Mouse (Mus musculus) 3T3-L1 (cell line): ENCODE measurements around the gene Trem1.

Experiments
- DNase-seq: peaks from one replicate; pipeline ENCODE4 v3.0.0-alpha.2; 2015; ENCODE audit warnings: low read depth, low spot score

Gene Trem1

GRCm38 (mm10) chr17:48267591-48267990, 35.0 kb downstream of the Trem1 start:
- DNase-seq, result no peak

DNA sequence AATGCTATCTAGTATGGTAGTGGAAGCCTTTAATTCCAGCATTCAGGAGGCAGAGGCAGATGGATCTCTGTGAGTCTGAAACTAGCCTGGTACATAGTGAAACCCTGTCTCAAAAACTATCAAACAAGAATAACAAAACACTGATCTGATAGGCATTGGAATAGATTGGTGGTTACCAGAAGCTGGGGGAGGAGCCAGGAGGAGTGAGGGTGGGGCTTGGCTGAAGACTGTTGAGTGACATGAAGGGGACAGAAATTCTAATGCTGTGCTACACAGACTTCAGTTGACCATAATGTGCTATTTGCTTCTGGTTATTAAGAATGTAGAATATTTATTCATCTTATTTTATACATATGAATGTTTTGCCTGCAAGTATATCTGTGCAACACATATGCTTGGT, 35.7 kb downstream of the Trem1 start:
- DNase-seq, result no peak

DNA sequence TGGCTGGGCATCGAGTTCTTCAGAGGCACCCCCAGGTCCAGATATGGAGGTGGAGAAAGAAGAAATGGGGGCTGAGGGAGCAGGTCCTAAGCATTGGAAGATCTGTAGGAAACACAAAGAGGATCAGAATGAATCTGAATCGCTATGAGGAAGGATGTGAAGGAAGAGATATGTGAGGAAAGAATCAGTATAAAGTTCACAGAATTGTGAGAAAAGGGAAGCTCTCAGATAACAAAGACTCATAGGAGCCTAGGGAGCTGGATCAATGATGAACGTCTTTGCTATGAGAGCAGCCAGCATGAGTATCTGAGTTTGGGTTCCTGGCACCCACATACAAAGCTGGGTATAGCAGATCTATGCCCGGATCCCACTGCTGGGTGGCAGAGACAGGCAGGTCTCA, 37.3 kb downstream of the Trem1 start:
- no peak for DNase-seq

GRCm38 (mm10) chr17:48272158-48272557, 39.6 kb downstream of the Trem1 start:
- DNase-seq, result no peak

DNA sequence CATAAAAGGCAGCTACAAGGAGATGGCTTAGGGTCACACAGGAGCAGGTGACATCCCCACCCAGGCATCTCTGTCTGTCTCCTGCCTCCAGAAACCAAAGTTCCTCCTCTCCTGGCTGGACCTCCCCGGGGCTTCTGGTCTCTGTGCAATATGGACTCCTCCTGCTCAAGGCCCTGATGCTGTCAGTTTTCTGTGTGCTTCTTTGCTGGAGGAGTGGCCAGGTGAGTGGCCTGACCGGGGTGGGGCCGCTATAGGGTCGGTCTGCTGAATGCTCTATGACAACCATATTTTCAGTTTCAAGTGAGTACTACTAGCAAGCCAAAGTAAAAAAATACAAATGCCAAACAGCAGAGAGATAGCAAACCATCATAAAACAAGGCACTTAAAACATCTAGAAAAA, 40.0 kb downstream of the Trem1 start:
- no peak for DNase-seq

- no peak for DNase-seq
Measured at GRCm38 (mm10) chr17:48274098-48274497, 41.5 kb downstream of the Trem1 start.

DNA sequence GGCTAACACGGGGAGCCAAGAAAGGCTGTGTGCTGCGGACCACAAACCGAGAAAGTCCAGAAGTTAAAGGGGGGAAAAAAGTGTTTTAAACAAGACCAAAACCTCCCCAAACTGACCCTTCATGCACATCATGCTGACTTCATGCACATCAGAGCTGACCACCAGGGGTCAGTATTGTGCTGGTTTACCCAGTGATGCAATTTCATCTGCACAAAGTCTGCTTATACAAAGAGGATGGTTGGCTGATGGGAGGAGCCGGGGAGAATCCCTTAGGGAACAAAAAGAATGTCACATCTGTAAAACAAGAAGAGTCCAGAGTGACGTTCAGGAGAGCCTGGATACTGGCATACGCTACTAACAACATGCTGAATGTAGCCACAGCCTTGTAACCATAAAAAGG, 42.3 kb downstream of the Trem1 start:
- DNase-seq, result peak; percentile 92

GRCm38 (mm10) chr17:48275736-48276135, 43.2 kb downstream of the Trem1 start:
- no peak for DNase-seq

- no peak for DNase-seq
Measured at GRCm38 (mm10) chr17:48278381-48278780, 45.8 kb downstream of the Trem1 start.

DNA sequence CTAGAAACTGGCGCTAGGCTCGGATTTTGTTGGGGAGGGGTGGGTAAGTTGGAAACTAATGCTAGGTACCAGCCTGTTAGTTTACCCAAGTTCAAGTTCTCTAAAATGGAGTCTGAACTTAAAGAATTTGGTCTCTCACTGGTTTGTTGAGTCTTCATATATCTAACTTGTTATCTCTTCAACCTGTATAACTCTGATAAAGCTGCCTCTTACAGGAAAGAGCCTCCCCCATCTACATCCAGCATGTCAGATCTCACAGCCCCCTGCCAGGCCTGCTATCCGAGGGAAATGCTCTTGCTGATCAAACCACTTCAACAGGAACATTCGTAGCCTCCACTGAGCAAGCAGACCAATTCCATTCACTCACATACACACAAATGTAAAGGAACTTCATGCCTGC, 46.4 kb downstream of the Trem1 start:
- DNase-seq, result no peak

DNA sequence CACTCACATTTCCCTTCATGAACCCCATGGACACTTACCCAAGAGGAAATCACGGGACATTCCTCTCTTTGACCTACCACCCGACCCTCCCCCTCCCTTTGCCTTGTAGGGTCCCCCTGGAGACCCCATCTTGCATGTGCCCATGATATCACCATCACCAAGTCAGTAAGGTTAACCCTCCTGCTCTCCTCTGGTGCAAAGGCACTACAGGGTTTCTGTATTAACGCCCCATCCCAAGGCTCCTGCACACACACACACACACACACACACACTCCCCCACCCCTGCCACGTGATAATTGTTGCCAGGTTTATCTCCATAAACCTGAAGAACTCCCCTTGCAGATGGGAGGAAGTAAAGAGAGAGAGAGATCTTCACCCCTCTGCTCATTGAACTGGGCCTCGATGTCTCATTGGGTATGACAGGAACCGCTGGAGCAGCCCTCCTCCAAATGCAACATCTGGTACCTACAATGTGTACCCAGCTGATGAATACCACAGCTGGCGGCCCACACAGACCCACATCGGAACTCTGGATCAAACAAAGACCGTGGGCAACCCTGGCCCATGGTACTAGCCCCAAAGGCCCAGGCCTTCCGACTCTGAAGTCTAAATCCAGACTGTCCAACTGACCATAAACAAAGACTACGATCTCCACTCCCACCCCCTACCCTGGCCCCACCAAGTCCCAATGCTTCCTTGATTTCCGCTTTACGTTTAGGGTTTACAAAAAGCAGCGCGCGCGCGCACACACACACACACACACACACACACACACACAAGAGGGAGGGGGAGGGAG, 48.6 kb downstream of the Trem1 start:
- DNase-seq, result no peak

DNA sequence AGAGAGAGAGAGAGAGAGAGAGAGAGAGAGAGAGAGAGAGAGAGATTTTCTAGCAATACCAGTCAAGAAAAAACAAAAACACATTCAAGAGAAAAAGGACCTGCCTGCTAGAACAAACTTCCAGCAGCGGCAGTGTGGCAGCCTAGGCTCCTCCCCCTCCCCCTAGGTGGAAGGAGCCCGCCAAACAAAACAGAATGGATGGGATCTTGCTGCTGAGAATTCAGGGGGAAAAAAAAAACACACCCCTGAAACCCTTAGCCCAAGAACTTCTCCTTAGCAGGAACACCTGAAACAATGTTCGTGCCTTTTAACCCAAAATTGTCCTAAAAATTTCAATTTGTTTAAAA, 49.1 kb downstream of the Trem1 start:
- no peak for DNase-seq

DNA sequence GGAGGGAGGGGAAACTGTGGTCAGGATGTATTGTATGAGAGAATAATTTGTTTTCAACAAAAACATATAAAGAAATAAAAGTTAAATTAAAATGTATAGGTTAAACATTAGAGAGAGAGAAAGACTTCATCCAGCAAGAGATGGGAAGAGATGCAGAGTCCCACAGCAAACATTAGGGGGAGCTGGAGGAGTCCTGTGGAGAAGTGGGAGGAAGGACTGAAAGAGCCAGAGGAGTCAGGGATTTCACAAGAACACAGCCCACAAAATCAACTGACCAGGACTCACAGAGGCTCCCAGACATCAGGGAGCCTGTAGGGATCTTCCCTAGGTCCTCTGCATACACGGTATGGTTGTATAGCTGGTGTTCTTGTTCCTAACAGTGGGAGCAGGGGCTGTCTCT, 54.2 kb downstream of the Trem1 start:
- no peak for DNase-seq

GRCm38 (mm10) chr17:48287276-48287675, 54.7 kb downstream of the Trem1 start:
- DNase-seq, result peak; percentile 33

DNA sequence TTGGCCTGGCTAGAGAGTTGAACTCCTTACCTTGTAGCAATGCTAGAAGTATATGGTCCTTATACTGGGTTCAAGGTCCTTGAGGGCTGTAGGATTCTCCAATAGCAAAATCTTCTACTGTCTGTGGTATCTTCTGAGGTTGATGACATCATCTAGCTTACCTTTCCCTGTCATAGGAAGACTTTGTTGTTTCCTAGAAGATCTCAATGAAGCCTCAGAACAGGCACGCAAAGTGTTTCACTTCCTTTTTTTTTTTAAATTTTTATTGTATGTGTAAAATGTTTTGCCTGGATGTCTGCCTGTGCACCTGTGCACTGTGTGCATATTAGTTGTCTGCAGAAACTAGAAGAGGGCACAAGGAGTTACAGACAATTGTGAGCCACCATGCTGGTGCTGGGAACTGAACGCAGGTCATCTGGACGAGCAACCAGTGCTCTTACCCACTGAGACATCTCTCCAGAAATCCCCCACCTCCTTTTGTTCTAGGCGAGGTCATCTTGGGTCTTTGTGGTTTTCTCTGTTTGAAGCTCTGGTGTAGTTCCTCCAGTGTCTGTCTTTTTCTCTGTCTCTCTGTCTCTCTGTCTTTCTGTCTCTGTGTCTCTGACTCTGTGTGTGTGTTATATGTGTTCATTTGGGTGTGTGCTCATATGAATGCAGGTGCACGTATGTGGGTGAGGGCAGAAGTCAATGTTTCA, 61.1 kb downstream of the Trem1 start:
- DNase-seq, result no peak
